Mouse (Mus musculus): ENCODE results near the gene Foxo1.

Foxo1 gene

GRCm38 (mm10) chr3:52369881-52370428 lies 101.8 kb downstream of the Foxo1 start:
- no peak for DNase-seq (ENCODE audit: low spot score)

GRCm38 (mm10) chr3:52376974-52377373 lies 108.8 kb downstream of the Foxo1 start:
- DNase-seq (ENCODE audit: low spot score): no peak

GRCm38 (mm10) chr3:52383351-52383750 lies 115.2 kb downstream of the Foxo1 start:
- DNase-seq (ENCODE audit: low spot score): no peak

- DNase-seq (ENCODE audit: low spot score): no peak
Observed at GRCm38 (mm10) chr3:52386343-52386742, 118.2 kb downstream of the Foxo1 start.

GRCm38 (mm10) chr3:52390321-52390720 lies 122.2 kb downstream of the Foxo1 start:
- DNase-seq (ENCODE audit: low spot score): no peak

GRCm38 (mm10) chr3:52390766-52391665 lies 122.9 kb downstream of the Foxo1 start:
- no peak for DNase-seq (ENCODE audit: low spot score)

- no peak for DNase-seq (ENCODE audit: low spot score)
Observed at GRCm38 (mm10) chr3:52391897-52392296, 123.8 kb downstream of the Foxo1 start.

- no peak for DNase-seq (ENCODE audit: low spot score)
Observed at GRCm38 (mm10) chr3:52392521-52392920, 124.4 kb downstream of the Foxo1 start.

- no peak for DNase-seq (ENCODE audit: low spot score)
Observed at GRCm38 (mm10) chr3:52393171-52393570, 125.0 kb downstream of the Foxo1 start.

GRCm38 (mm10) chr3:52396121-52396731 lies 128.1 kb downstream of the Foxo1 start:
- no peak for DNase-seq (ENCODE audit: low spot score)

GRCm38 (mm10) chr3:52396951-52397615 lies 128.9 kb downstream of the Foxo1 start:
- DNase-seq (ENCODE audit: low spot score): no peak

GRCm38 (mm10) chr3:52397961-52398360 lies 129.8 kb downstream of the Foxo1 start:
- no peak for DNase-seq (ENCODE audit: low spot score)

GRCm38 (mm10) chr3:52400284-52401161 lies 132.4 kb downstream of the Foxo1 start:
- DNase-seq (ENCODE audit: low spot score): no peak

GRCm38 (mm10) chr3:52401162-52401928 lies 133.2 kb downstream of the Foxo1 start:
- no peak for DNase-seq (ENCODE audit: low spot score)

Measured in urinary bladder, postnatal 10 days (tissue).